Mouse (Mus musculus) ES-Bruce4 (cell line): Measurements from ENCODE around the gene Filip1l.

Experiments
- CTCF ChIP-seq: IDR thresholded peaks from one replicate; pipeline ENCODE4 v1.8.1; 2011; ENCODE audit warnings: low read depth, low read length
- EP300 ChIP-seq: IDR thresholded peaks from 2 replicates; pipeline ENCODE4 v1.6.1; 2011; ENCODE audit warnings: low read depth, low read length; ENCODE audit not compliant: insufficient read depth
- POLR2A ChIP-seq: IDR thresholded peaks from one replicate; pipeline ENCODE4 v1.8.1; 2011; ENCODE audit warnings: low read length; ENCODE audit not compliant: insufficient read depth

DNA sequence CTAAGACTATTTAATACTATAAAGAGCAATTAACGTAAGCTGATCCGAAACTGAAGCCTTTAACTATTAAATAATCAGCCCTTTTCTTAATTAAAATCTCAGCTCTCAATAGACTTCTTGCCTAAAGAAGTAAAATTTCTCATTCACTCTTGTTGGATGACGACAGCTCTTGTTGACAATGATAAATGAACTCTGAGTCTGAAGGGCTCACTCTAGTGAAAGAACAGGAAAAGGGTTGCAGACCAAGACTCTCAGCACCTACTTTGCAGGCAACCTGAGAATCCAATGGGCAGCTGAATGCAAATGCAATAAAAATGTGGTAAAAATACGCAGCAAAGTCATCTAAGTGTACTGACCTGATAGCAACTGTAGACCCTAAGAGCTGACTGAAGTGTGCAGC lies 172.6 kb downstream of the Filip1l start:
- TF ChIP-seq CTCF, result no peak
- TF ChIP-seq POLR2A, result no peak
- TF ChIP-seq EP300, result no peak
